Mouse (Mus musculus): ENCODE measurements around the gene Nexn. TPM values are rescaled to one million over a fixed set of nuclear protein-coding genes. Genes with fewer than 3 reads are reported as not detected.
"Not testable (repeated sequence)": the region's sequence is repeated elsewhere in the genome, so short reads cannot be mapped to it uniquely, and the experiment has no call there.

Gene Nexn
- polyA plus RNA-seq (2015; fragmentation: Nextera tagmentation; extraction: Ambion mirVana) = 1.4 and 1.8 TPM in 2 replicates

DNA sequence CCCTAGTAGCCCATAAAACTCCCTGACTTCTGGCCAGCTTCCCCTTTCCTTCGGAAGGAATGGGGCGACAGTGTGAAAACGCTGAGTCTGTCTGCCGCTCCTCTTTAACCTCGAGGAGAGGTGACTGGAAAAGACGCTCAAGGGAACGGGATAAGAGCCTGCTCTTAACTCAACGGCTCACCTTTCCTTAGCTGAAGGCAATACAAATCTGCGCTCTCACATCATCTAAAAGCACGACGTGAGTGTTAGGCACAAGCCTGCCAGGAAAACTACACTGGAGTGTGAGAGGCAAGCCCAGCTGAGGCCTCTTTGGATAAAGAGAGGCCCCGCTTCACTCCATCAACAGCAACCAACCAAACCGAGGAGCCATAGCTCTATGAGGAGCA is at the start of gene Nexn:
Gene Nexn, minus strand, starts transcription at position 315 of the 386 bp plus-strand sequence.
- H3K9me3 ChIP-seq = no peaks in the 10 kb centered on the region

GRCm38 (mm10) chr3:152315613-152316012 is 49.5 kb upstream of the Nexn start:
- Histone ChIP-seq H3K36me3 (peaks cover 14% of the 10 kb centered on the region), H3K9ac (no peak overlapping the region), H3K4me3 (no peak overlapping the region), H3K27me3 (no peaks in the 10 kb centered on the region), H3K4me2 (no peak overlapping the region), H3K9me3 (no peaks in the 10 kb centered on the region), H3K4me1 (replicated peaks) (no peaks in the 10 kb centered on the region), H3K27ac (replicated peaks) (no peak overlapping the region)
- ATAC-seq (ENCODE audit: low FRiP score, low read depth) = peak; percentile 79
- 13% methylated on average over 7 of the region's 7 CpGs for WGBS

More for the DNA sequence above, at the start of gene Nexn:
- no peaks in the 10 kb centered on the region for H3K36me3 ChIP-seq
- peak; percentile 24; the same call in 1 of the 2 replicates for ATAC-seq (ENCODE audit: low FRiP score, low read depth)
- H3K4me2 ChIP-seq = peak within 1 kb of the TSS; percentile 99
- no peak within 1 kb of the TSS for H3K27ac ChIP-seq (replicated peaks)
- H3K4me1 ChIP-seq (replicated peaks) = peaks cover 18% of the 10 kb centered on the region
- H3K4me3 ChIP-seq = peak within 1 kb of the TSS; percentile 47
- H3K9ac ChIP-seq = peak within 1 kb of the TSS; percentile 40
- 4% methylated on average over 13 of the region's 13 CpGs for WGBS
- H3K27me3 ChIP-seq = peaks cover 21% of the 10 kb centered on the region

DNA sequence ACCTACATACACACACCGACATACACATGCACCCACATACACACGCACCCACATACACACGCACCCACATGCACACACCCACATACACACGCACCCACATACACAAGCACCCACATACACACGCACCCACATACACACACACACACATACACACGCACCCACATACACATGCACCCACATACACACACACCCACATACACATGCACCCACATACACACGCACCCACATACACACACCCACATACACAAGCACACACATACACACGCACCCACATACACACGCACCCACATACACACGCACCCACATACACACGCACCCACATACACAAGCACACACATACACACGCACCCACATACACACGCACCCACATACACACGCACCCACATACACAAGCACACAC is 48.5 kb upstream of the Nexn start:
- WGBS = 80% methylated on average over 14 of the region's 14 CpGs
- ATAC-seq (ENCODE audit: low FRiP score, low read depth); H3K9me3 ChIP-seq: not testable (repeated sequence)

DNA sequence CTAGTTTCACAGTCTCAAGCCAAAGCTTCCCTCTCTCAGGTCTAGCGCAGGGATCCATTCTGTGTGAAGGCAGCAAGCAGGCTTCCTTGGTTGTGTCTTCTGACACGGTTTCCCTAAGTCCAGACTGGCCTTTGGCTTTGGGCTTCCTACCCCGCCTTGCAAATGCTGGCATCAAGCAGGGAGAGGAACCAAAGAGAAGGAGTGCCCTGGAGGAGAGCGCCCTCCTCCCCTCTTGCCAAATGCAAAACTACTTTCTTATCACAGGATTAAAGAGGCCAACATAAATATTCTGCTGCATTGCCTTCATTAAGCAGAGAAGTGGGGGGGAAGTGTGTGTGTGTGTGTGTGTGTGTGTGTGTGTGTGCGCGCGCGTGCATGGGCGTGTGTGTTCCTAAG is 43.1 kb upstream of the Nexn start:
- no peak overlapping the region for H3K4me2 ChIP-seq
- WGBS = 92% methylated on average over 9 of the region's 9 CpGs
- H3K9ac ChIP-seq = no peak overlapping the region
- no peaks in the 10 kb centered on the region for H3K27me3 ChIP-seq
- no peak for ATAC-seq (ENCODE audit: low FRiP score, low read depth)
- H3K4me1 ChIP-seq (replicated peaks) = no peaks in the 10 kb centered on the region
- no peak overlapping the region for H3K4me3 ChIP-seq
- no peak overlapping the region for H3K27ac ChIP-seq (replicated peaks)
- peaks cover 24% of the 10 kb centered on the region for H3K36me3 ChIP-seq
- H3K9me3 ChIP-seq = no peaks in the 10 kb centered on the region

More for the DNA sequence above, 48.5 kb upstream of the Nexn start:
- H3K27ac ChIP-seq (replicated peaks); H3K9ac ChIP-seq; H3K4me3 ChIP-seq; H3K4me1 ChIP-seq (replicated peaks); H3K4me2 ChIP-seq; H3K27me3 ChIP-seq: not testable (repeated sequence)
- H3K36me3 ChIP-seq = peaks cover 17% of the 10 kb centered on the region

DNA sequence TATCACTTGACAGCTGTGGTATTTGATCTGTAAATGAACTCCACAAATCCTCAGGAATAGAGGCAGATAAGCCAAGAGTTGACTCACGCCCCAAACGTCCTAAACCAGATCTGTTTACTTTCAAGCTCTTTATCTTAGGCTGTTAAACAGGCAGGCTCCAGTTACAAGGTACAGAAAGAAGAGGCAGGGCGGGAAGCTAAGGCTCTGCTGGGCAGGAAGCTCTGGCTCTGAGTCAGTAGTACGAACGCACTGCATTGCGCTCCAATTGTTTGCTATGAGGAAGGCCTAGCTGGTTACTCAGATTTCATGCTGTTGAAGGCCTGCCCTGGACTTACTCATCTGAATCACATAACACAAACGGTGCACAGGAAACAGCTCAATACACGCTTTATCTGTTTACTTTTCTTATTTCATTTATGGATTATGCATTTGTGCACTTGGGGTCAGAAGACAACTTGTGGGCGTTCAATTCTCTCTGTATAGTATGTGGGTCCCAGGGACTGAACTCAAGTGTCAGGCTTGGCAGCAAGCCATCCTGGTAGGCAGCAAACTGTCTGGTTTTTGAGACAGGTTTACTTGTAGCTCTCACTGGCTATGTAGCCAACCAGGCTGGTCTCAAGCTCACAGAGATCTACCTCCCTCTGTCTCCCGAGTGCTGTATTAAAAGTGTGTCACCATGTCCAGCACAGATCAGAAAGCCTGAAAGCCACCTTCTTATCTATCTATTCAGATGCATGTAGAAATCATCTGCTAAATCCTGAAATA is 42.5 kb upstream of the Nexn start:
- Histone ChIP-seq H3K4me1 (replicated peaks) (no peaks in the 10 kb centered on the region), H3K4me3 (no peak overlapping the region), H3K36me3 (peaks cover 24% of the 10 kb centered on the region), H3K27ac (replicated peaks) (no peak overlapping the region), H3K9ac (no peak overlapping the region), H3K27me3 (no peaks in the 10 kb centered on the region), H3K9me3 (no peaks in the 10 kb centered on the region), H3K4me2 (no peak overlapping the region)
- WGBS = 78% methylated on average over 10 of the region's 10 CpGs
- no peak for ATAC-seq (ENCODE audit: low FRiP score, low read depth)

GRCm38 (mm10) chr3:152305971-152306370 is 39.8 kb upstream of the Nexn start:
- 90% methylated on average over 4 of the region's 4 CpGs for WGBS

DNA sequence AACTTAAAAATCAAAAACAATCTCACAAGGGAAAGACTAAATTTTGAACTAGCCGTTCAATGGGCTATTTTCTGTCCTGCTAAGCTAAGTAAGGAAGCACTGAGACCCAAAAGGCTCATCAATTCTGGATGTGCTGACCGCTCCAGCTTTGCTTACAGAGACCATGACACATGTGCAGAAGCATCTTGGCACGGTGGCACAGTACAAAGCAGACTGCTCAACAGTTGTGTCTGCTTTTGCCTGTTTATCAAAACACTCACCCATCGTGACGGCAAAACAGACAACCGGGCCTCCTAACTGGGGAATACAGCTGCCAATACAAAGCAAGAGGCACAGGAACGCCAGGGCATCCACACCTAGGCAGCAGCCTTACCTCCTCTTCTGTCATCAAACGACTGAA is 38.9 kb upstream of the Nexn start:
- Histone ChIP-seq H3K27me3 (no peaks in the 10 kb centered on the region), H3K9ac (no peak overlapping the region), H3K36me3 (peaks cover 15% of the 10 kb centered on the region), H3K4me3 (no peak overlapping the region), H3K4me2 (no peak overlapping the region), H3K9me3 (no peaks in the 10 kb centered on the region), H3K4me1 (replicated peaks) (no peaks in the 10 kb centered on the region), H3K27ac (replicated peaks) (no peak overlapping the region)
- no peak for ATAC-seq (ENCODE audit: low FRiP score, low read depth)
- 90% methylated on average over 8 of the region's 8 CpGs for WGBS

More at GRCm38 (mm10) chr3:152305971-152306370, 39.8 kb upstream of the Nexn start:
- Histone ChIP-seq H3K36me3 (peaks cover 19% of the 10 kb centered on the region), H3K4me2 (no peak overlapping the region), H3K4me1 (replicated peaks) (no peaks in the 10 kb centered on the region), H3K9me3 (no peaks in the 10 kb centered on the region), H3K27me3 (no peaks in the 10 kb centered on the region), H3K27ac (replicated peaks) (no peak overlapping the region), H3K4me3 (no peak overlapping the region), H3K9ac (no peak overlapping the region)
- ATAC-seq (ENCODE audit: low FRiP score, low read depth) = no peak

DNA sequence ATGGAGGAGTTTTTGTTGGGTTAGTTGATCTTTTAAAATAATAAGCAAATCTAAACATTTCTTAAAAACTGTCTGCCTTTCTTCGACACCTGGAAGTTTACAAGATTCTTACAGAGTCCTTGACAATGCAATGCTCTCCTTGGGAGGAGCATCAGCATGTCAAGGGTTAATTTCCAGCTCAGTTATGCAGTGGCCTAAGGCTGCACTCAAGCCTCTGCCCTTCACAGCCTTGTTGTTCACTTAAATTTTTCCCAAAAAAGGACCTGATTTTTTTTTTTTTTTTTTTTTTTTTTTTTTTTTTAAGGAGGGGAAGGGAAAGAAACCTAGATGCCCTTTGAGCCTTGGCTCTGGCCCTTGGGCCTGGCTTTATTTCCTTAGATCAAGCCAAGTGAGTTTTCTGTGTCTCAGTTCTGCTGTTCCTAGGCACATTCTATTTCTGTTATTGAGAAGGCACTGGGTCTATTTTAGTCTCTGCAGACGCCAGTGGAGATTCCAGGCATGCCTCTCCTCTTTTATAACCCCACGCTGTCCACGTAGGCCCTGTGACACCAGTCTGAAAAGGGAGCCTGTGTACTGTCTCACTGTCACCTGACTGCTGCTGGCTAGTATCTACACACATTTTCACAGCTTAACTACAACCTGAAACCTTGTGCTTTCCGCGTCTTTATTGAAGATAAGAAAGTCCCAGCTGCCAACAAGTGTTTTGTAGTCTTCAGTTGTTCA is 38.1 kb upstream of the Nexn start:
- Histone ChIP-seq H3K9ac (no peak overlapping the region), H3K9me3 (no peaks in the 10 kb centered on the region), H3K4me1 (replicated peaks) (no peaks in the 10 kb centered on the region), H3K27ac (replicated peaks) (no peak overlapping the region), H3K36me3 (peaks cover 13% of the 10 kb centered on the region), H3K4me2 (no peak overlapping the region), H3K27me3 (no peaks in the 10 kb centered on the region), H3K4me3 (no peak overlapping the region)
- WGBS = 70% methylated on average over 6 of the region's 6 CpGs
- no peak for ATAC-seq (ENCODE audit: low FRiP score, low read depth)

- H3K9me3 ChIP-seq = no peaks in the 10 kb centered on the region
- no peaks in the 10 kb centered on the region for H3K27me3 ChIP-seq
- no peak for ATAC-seq (ENCODE audit: low FRiP score, low read depth)
- 79% methylated on average over 9 of the region's 9 CpGs for WGBS
- H3K4me3 ChIP-seq = no peak overlapping the region
- H3K9ac ChIP-seq = no peak overlapping the region
- no peaks in the 10 kb centered on the region for H3K4me1 ChIP-seq (replicated peaks)
- H3K36me3 ChIP-seq = peaks cover 13% of the 10 kb centered on the region
- no peak overlapping the region for H3K4me2 ChIP-seq
- no peak overlapping the region for H3K27ac ChIP-seq (replicated peaks)
Measured at GRCm38 (mm10) chr3:152302991-152303390, 36.8 kb upstream of the Nexn start.

DNA sequence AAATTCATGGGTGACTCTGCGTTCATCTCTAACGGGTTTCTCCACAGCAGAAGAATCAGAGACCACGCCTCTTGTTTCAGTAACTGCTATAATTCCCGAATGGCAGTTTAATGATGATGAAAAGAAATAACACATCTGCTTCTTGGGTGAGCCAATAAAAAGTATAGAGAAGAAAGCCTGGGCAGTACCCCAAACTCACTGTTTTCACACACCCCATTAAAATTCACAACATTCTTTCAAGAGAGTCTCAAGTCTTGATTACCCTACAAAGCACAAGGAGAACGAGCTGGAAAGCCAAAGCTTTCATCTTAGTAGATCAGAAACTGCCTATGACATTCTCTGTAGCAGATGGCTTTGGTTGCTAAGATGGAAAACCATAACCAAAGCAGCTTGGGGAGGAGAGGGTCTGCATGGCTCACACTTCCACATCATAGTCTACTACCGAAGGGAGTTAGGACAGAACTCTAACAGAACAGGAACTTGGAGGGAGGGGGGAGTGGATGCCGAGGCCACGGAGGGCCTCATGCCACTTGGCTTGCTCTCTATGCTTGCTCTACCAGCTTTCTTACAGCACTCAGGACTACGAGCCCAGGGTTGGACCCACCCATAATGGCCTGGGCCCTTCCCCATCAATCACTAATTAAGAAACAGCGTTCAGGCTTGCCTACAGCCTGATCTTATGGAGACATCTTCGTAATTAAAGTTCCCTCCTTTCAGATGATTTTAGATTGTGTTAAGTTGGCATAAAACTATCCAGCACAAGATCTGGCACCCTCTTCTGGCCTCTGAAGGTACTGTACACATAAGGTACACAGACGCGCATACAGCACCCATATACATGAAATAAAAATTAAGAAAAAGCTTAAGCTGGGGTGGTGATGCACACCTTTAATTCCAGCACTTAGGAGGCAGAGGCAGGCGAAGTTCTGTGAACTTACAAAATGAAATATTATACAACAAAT is 34.5 kb upstream of the Nexn start:
- no peak overlapping the region for H3K4me3 ChIP-seq
- H3K9me3 ChIP-seq = no peaks in the 10 kb centered on the region
- peaks cover 22% of the 10 kb centered on the region for H3K36me3 ChIP-seq

GRCm38 (mm10) chr3:152295896-152296295 is 29.7 kb upstream of the Nexn start:
- peaks cover 42% of the 10 kb centered on the region for H3K36me3 ChIP-seq

More for the DNA sequence above, 34.5 kb upstream of the Nexn start:
- no peak for ATAC-seq (ENCODE audit: low FRiP score, low read depth)
- Histone ChIP-seq H3K4me1 (replicated peaks) (no peaks in the 10 kb centered on the region), H3K9ac (no peak overlapping the region), H3K27ac (replicated peaks) (no peak overlapping the region), H3K4me2 (no peak overlapping the region), H3K27me3 (no peaks in the 10 kb centered on the region)
- WGBS = 91% methylated on average over 14 of the region's 14 CpGs

More at GRCm38 (mm10) chr3:152295896-152296295, 29.7 kb upstream of the Nexn start:
- Histone ChIP-seq H3K27me3 (no peaks in the 10 kb centered on the region), H3K9ac (no peak overlapping the region), H3K4me3 (no peak overlapping the region), H3K4me2 (no peak overlapping the region), H3K4me1 (replicated peaks) (no peaks in the 10 kb centered on the region), H3K27ac (replicated peaks) (no peak overlapping the region), H3K9me3 (no peaks in the 10 kb centered on the region)
- no peak for ATAC-seq (ENCODE audit: low FRiP score, low read depth)
- WGBS = 96% methylated on average over 5 of the region's 5 CpGs
